Mouse (Mus musculus): Measurements from ENCODE around the gene Foxa3. TPM values are rescaled to one million over a fixed set of nuclear protein-coding genes. Genes with fewer than 3 reads are reported as not detected.

Gene Foxa3
- polyA plus RNA-seq, 1 experiment from 2014 or later: not detected

Other genes starting within 250 kb of the Foxa3 start
- gene Psg19, start 225.0 kb downstream of the Foxa3 start, polyA plus RNA-seq (2014; fragmentation: Nextera tagmentation; extraction: Ambion mirVana): not detected in 2 replicates
- gene Psg17, start 201.9 kb downstream of the Foxa3 start, polyA plus RNA-seq (2014; fragmentation: Nextera tagmentation; extraction: Ambion mirVana): not detected in 2 replicates
- gene Mill2, start 183.6 kb downstream of the Foxa3 start, polyA plus RNA-seq (2014; fragmentation: Nextera tagmentation; extraction: Ambion mirVana): 0.13 and 0.48 TPM in 2 replicates
- gene Pglyrp1, start 152.2 kb downstream of the Foxa3 start, polyA plus RNA-seq (2014; fragmentation: Nextera tagmentation; extraction: Ambion mirVana): 2.8 and 2.9 TPM in 2 replicates
- gene Ccdc61, start 113.1 kb downstream of the Foxa3 start, polyA plus RNA-seq (2014; fragmentation: Nextera tagmentation; extraction: Ambion mirVana): 22.9 and 27.3 TPM in 2 replicates
- gene Nova2, start 97.7 kb downstream of the Foxa3 start, polyA plus RNA-seq (2014; fragmentation: Nextera tagmentation; extraction: Ambion mirVana): 12.7 and 18.0 TPM in 2 replicates
- gene Nanos2, start 36.1 kb downstream of the Foxa3 start, polyA plus RNA-seq (2014; fragmentation: Nextera tagmentation; extraction: Ambion mirVana): 0.46 TPM in 1 of 2 replicates, not detected in the other
- gene Mypop, start 32.3 kb downstream of the Foxa3 start, polyA plus RNA-seq (2014; fragmentation: Nextera tagmentation; extraction: Ambion mirVana): 4.6 TPM in 2 replicates
- 25.2 and 26.0 TPM in 2 replicates for gene Irf2bp1, start 19.5 kb downstream of the Foxa3 start, polyA plus RNA-seq (2014; fragmentation: Nextera tagmentation; extraction: Ambion mirVana)
- 29.4 and 30.5 TPM in 2 replicates for gene Sympk, start 839 bp upstream of the Foxa3 start, polyA plus RNA-seq (2014; fragmentation: Nextera tagmentation; extraction: Ambion mirVana)
- gene Rsph6a, start 31.2 kb upstream of the Foxa3 start, polyA plus RNA-seq (2014; fragmentation: Nextera tagmentation; extraction: Ambion mirVana): not detected in 2 replicates
- gene Dmwd, start 52.7 kb upstream of the Foxa3 start, polyA plus RNA-seq (2014; fragmentation: Nextera tagmentation; extraction: Ambion mirVana): 18.3 and 20.2 TPM in 2 replicates
- gene Dmpk, start 60.3 kb upstream of the Foxa3 start, polyA plus RNA-seq (2014; fragmentation: Nextera tagmentation; extraction: Ambion mirVana): 10.3 and 12.2 TPM in 2 replicates
- gene Six5, start 71.1 kb upstream of the Foxa3 start, polyA plus RNA-seq (2014; fragmentation: Nextera tagmentation; extraction: Ambion mirVana): 6.2 and 7.2 TPM in 2 replicates
- gene Gm4969, start 94.8 kb upstream of the Foxa3 start, polyA plus RNA-seq (2014; fragmentation: Nextera tagmentation; extraction: Ambion mirVana): 1.0 and 1.4 TPM in 2 replicates
- 8.7 and 8.8 TPM in 2 replicates for gene Fbxo46, start 96.3 kb upstream of the Foxa3 start, polyA plus RNA-seq (2014; fragmentation: Nextera tagmentation; extraction: Ambion mirVana)
- 11.7 and 12.0 TPM in 2 replicates for gene Qpctl, start 125.8 kb upstream of the Foxa3 start, polyA plus RNA-seq (2014; fragmentation: Nextera tagmentation; extraction: Ambion mirVana)
- gene Snrpd2, start 126.2 kb upstream of the Foxa3 start, polyA plus RNA-seq (2014; fragmentation: Nextera tagmentation; extraction: Ambion mirVana): 143 and 149 TPM in 2 replicates
- 0.89 and 1.7 TPM in 2 replicates for gene Gipr, start 142.6 kb upstream of the Foxa3 start, polyA plus RNA-seq (2014; fragmentation: Nextera tagmentation; extraction: Ambion mirVana)
- gene Eml2, start 152.9 kb upstream of the Foxa3 start, polyA plus RNA-seq (2014; fragmentation: Nextera tagmentation; extraction: Ambion mirVana): 1.4 and 2.0 TPM in 2 replicates
- 1.6 and 2.6 TPM in 2 replicates for gene Gpr4, start 189.0 kb upstream of the Foxa3 start, polyA plus RNA-seq (2014; fragmentation: Nextera tagmentation; extraction: Ambion mirVana)
- 42.2 and 42.4 TPM in 2 replicates for gene Opa3, start 204.8 kb upstream of the Foxa3 start, polyA plus RNA-seq (2014; fragmentation: Nextera tagmentation; extraction: Ambion mirVana)
- 29.2 and 50.2 TPM in 2 replicates for gene Vasp, start 248.3 kb upstream of the Foxa3 start, polyA plus RNA-seq (2014; fragmentation: Nextera tagmentation; extraction: Ambion mirVana)